Mouse (Mus musculus) kidney, adult 10 weeks (tissue): ENCODE results near the gene Ngef. TPM values are rescaled to one million over a fixed set of nuclear protein-coding genes. Genes with fewer than 3 reads are reported as not detected.

Experiments used
- polyA plus RNA-seq: library from polyadenylated mRNA; stranded (reverse); fragments of 350-450 nt; fragmentation: Illumina TruSeq; extraction: RNeasy Lipid Tissue Mini Kit (QIAGEN cat#74804); gene quantifications from one replicate; pipeline ENCODE4 v1.2.3, GENCODE M21; 2014; ENCODE audit warnings: low read depth, low replicate concordance

Gene Ngef
- 1.8 TPM for polyA plus RNA-seq

DNA sequence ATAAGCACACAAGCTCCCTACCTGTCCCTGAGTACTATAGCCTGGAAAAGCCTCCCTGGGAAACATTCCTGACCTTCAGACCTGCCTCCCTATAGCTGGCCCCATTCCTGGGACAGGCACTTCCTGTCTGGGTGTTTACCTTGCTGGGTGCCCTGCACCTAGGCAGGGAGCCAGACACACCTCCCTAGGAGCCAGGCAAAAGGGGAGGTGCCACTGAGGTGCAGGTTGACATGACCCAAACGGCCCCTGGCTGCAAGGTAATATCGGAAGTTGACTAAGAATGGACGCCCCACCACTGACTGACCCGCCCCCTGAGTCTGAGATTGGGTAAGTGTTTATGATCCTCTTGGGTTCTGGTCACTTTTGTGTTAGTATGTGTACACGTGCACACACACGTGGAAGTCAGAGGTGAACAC lies at the start of gene Ngef:
Gene Ngef (minus strand): TSS at position 71 of the 416 bp plus-strand sequence.

DNA sequence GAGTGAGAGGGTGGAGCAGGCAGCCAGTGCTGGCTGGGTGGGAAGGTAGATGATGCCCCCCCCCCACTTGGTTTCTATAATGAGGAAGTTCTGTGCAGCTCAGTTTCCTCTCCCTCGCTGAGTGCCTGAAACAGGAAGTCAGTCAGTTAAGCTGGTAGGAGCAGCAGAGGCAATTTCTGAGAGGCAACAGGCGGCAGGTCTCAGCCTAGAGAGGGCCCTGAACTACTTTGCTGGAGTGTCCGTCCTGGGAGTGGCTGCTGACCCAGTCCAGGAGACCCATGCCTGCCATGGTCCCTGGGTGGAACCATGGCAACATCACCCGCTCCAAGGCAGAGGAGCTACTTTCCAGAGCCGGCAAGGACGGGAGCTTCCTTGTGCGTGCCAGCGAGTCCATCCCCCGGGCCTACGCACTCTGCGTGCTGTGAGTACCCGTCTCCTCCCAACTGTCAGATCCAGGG lies 46.6 kb upstream of the Ngef start, which contains the start of gene Inpp5d:
Gene Inpp5d (plus strand): TSS at position 102 of the 458 bp plus-strand sequence.

DNA sequence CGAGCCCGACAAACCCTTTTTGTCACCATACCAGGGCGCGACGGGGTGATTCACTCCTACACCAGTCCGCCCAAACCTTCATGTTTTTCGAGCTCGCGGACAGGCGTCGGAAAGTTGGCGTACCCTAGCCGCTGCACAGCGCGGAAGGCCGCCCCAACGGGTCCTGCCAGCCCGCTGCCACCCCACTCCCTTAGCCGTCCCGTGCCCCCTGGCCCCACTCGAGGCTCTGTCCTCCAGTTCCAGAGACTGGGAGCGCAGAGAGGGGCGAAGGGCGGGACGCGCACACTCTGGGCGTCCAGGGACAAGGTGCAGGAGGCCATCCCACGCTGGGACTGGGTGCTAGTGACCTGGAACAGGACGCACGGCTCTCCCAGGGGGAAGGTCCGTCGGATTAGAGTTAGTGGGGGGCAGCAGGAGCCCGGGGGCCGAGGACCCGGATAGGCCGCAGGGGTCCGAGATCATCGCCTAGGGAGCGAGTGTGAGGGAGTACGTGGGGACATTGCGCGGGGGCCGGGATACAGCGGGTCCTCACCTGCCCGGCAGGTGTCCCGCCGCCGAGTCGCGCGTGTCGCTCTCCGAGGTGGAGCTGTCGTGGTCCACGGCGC lies 64.0 kb downstream of the Ngef start, which contains the start of gene Neu2:
Gene Neu2 (plus strand): TSS at position 329 of the 605 bp plus-strand sequence.

DNA sequence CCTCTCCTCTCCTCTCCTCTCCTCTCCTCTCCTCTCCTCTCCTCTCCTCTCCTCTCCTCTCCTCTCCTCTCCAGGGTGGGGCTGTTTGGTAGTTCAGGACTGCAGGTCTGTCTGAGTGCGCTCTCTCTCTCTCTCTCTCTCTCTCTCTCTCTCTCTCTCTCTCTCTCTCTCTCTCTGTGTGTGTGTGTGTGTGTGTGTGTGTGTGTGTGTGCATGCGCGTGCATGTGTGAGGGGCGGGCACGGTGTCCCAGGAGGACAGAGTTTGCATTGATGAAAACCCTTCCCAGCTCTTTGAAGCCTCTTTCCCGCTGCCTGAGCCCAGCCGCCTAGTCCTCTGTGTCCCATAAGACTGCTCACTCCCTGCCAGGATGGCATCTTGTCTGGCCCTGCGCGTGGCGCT lies 103.7 kb downstream of the Ngef start, which contains the start of gene Snorc:
Gene Snorc (plus strand): TSS at position 301 of the 400 bp plus-strand sequence.

Other genes starting within 250 kb of the Ngef start
- 114 TPM for gene Gigyf2, start 246.9 kb downstream of the Ngef start, polyA plus RNA-seq
- gene Kcnj13, start 179.1 kb downstream of the Ngef start, polyA plus RNA-seq: 2.8 TPM
- not detected for gene Snorc, start 103.6 kb downstream of the Ngef start, polyA plus RNA-seq
- 3.0 TPM for gene Neu2, start 64.0 kb downstream of the Ngef start, polyA plus RNA-seq
- gene Inpp5d, start 46.4 kb upstream of the Ngef start, polyA plus RNA-seq: 1.0 TPM
- gene Atg16l1, start 182.0 kb upstream of the Ngef start, polyA plus RNA-seq: 13.3 TPM
- not detected for gene Sag, start 229.8 kb upstream of the Ngef start, polyA plus RNA-seq